In genomic region chr3:89250435-89251040, GRCm38 (mm10) we compare ENCODE assay signal across 1 mouse cellular context.
TF ChIP-seq lines count a peak whose summit lies in the region.

No protein-coding gene starts in this region.

TF ChIP-seq in CH12.LX, 34 proteins besides CTCF, POLR2A, EP300 and RAD21 (continued from another document):
- TF ChIP-seq PAX5 (IDR thresholded peaks at IDR 0.05; ENCODE audit: low read length) (no peak), HCFC1 (IDR thresholded peaks at IDR 0.05; ENCODE audit: low read depth, low read length) (no peak), IRF4 (IDR thresholded peaks at IDR 0.05; ENCODE audit: low read depth, low read length) (0 out of 2 replicates have a peak, but pooled peaks have one; percentile 62), NELFE (IDR thresholded peaks at IDR 0.05; ENCODE audit: low read depth, low read length) (peak; percentile 49; the same call in 1 of the 2 replicates), ZNF384 (IDR thresholded peaks at IDR 0.05; ENCODE audit: low read depth, low read length) (no peak), ELF1 (IDR thresholded peaks at IDR 0.05; ENCODE audit: low read depth, low read length) (peak; percentile 59), ZC3H11A (IDR thresholded peaks at IDR 0.05; ENCODE audit: low read depth, low read length) (peak; percentile 18; the same call in 1 of the 2 replicates), MYC (IDR thresholded peaks at IDR 0.05; ENCODE audit: low read depth, low read length) (0 out of 2 replicates have a peak, but pooled peaks have one; percentile 35), SMC3 (IDR thresholded peaks at IDR 0.05; ENCODE audit: low read depth, low read length) (peak; percentile 81), POLR2AphosphoS2 (IDR thresholded peaks at IDR 0.05; ENCODE audit: low read depth, low read length) (peak; percentile 80), MAFK (IDR thresholded peaks at IDR 0.05; ENCODE audit: insufficient replicate concordance, low read length) (peak; percentile 69), CHD2 (IDR thresholded peaks at IDR 0.05; ENCODE audit: low read length) (no peak), MEF2A (IDR thresholded peaks at IDR 0.05; ENCODE audit: borderline replicate concordance, low read depth, low read length) (peak; percentile 27; the same call in 1 of the 2 replicates), USF1 (IDR thresholded peaks at IDR 0.05; ENCODE audit: low read depth, low read length) (no peak), MXI1 (IDR thresholded peaks at IDR 0.05; ENCODE audit: low read depth, low read length) (no peak), TCF12 (IDR thresholded peaks at IDR 0.05; ENCODE audit: low read depth, low read length) (0 out of 2 replicates have a peak, but pooled peaks have one; percentile 22), CHD1 (IDR thresholded peaks at IDR 0.05; ENCODE audit: low read depth, low read length) (no peak), MAZ (IDR thresholded peaks at IDR 0.05; ENCODE audit: low read depth, low read length) (no peak)
TF ChIP-seq in CH12.LX: peak in this region for 13.
